Mouse (Mus musculus) left cerebral cortex, adult 11 months (tissue): ENCODE results near the gene Utp14a.

Experiments used
- DNase-seq: peaks from one replicate; pipeline ENCODE4 v3.0.0; 2022; ENCODE audit warnings: low spot score

The Utp14a gene

GRCm38 (mm10) chrX:48311727-48312126 lies 55.1 kb downstream of the Utp14a start:
- DNase-seq, result no peak

DNA sequence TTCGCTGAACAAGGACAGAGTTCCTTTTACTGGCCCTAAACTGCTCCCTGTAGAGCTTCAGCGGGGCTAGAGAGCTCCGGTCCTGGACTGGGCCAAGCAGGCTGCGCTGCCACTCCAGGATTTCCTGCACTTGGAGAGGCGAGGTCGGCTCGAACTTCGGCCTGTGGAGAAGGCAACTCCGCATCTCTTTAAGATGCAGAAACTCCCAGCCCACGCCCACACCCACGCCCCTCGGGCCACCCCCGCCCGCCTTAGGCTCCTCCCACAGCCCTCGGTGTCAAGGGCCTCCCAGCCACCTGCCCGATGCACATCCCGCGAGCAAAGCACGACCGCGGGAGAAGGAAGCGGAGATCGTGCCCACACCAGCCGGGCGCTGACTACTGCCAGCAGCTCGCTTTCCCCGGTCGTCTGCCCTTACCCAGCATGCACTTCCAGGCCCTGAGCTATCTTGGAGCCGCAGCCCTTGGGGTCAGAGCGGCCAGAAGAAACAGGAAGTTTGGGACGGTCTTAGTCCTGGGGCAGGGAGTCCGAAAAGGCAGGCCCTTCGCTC lies 57.9 kb downstream of the Utp14a start:
- peak; percentile 25 for DNase-seq

DNA sequence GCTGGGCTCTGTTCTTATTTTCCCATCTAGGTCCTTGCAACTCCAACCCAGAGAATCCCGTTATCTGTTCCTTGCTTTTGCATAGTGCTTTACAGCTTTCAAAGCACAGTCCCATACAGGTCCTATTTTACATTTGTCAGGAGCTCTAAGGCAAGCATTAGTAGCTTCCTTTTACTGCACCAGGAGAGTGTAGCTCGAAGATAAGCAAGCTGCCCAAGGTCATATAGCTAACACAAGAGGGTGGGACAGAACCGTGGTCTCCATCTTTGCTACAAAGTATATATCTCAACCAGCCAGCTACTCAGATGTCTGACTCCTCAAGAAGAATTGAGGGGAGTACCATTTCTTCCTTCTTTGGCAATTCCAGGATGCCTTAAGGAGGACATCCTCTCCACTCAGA lies 60.8 kb downstream of the Utp14a start:
- DNase-seq, result no peak

DNA sequence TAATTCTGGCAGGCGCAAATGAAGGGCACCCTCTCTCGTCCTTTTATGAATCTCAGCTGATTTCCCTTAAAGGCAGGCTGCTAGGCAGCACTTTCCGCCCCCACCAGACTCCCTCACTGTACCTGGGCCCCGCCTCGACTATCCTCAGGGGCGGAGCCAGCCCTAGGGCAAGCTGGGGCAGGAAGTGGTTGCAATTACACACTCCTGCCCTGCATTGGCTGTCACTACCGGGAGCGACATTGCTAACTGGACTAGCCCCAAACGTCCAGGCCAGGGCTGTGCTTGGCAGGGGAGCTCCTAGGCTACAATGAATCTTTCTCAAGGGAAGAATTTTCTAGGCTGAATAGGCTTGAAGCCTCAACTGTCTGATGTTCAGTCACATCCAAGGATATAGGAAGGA lies 61.5 kb downstream of the Utp14a start:
- DNase-seq, result no peak
